Mouse (Mus musculus): ENCODE results near the gene Ino80b. TPM values are rescaled to one million over a fixed set of nuclear protein-coding genes. Genes with fewer than 3 reads are reported as not detected.

Gene Ino80b
- total RNA-seq, 2 experiments from 2014 or later = 15.6 to 15.7 TPM

- no peak for DNase-seq (ENCODE audit: low spot score)
Observed at GRCm38 (mm10) chr6:83118369-83118768, 6.9 kb downstream of the Ino80b start.

- DNase-seq (ENCODE audit: low spot score) = no peak
Observed at GRCm38 (mm10) chr6:83117616-83118015, 7.6 kb downstream of the Ino80b start.

DNA sequence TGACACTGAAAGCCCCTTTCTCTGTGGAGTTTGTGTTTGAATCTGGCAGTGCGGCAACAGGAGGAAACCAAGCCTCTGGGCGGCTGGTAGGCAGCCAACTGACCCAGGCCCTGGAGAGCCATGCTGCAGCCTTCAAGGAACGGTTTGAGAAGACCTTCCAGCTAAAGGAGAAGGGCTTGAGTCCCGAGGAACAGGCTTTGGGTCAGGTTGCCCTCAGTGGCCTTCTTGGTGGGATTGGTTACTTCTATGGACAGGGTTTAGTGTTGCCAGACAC, 8.1 kb downstream of the Ino80b start:
- no peak for DNase-seq (ENCODE audit: low spot score)

DNA sequence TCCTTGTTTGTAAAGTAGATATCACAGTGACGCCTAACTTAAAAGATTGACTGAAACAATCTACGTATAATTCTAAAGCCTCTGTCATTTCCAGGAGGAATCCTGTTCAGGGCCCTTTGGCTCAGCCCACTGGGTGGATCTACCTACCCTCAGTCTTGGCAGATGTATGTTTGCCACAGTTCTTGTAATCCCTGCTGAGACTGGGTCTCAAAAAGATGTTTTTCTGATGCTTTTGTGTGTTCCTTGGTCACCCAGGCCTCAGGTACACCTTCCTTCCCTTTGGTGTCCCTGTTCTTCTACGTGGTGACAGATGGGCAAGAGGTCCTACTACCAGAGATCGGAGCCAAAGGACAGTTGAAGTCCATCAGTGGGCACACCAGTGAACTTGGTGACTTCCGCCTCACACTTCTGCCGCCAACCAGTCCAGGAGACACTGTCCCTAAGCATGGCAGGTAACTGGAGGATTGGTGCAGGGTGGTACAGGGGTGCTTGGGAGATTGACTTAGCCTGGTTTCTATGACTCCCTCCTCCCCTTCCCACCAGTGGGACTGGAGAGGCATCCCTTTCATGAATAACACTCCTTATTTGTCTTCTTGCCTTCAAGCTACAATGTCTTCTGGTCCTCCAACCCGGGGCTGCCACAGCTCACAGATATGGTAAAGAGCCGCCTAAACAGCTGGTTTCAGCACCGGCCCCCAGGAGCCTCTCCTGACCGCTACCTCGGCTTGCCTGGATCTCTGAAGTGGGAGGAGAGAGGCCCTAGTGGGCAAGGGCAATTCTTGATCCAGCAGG, 8.7 kb downstream of the Ino80b start:
- DNase-seq (ENCODE audit: low spot score) = no peak

GRCm38 (mm10) chr6:83115682-83116372, 9.4 kb downstream of the Ino80b start:
- no peak for DNase-seq (ENCODE audit: low spot score)

DNA sequence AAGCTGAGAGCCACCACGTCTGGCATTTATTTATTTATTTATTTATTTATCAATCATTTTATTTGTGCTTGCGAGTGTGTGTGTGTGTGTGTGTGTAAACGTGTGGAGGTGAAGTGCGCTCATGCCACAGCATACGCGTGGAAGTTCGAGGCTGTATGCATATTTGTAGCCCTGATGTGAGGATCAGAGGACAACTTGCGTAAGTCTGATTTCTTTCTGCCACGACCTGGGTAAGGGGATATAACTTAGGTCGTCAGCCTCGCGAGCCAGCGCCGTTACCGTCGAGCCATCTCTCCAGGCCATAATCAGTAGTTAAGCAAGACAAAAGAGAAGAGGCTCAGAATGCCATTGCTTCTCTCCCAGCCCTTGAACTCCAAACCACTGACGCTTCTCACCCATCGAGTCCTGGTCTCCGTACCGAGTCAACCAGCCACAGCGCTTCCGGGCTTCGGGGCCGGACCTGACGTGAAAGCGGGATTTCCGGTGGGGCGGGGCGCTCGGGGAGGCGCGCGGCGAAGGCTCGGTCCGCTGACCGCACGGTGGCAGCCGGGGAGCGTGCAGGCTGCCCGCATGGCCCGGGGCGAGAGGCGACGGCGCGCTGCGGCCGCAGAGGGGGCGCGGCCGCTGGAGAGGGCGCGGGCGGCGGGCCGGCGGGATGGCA, 10.1 kb downstream of the Ino80b start, which contains the start of gene Mogs:
TSS of gene Mogs (plus strand) at position 486 of the 661 bp plus-strand sequence.
- peak; percentile 93 for DNase-seq (ENCODE audit: low spot score)

- DNase-seq (ENCODE audit: low spot score) = no peak
Observed at GRCm38 (mm10) chr6:83111510-83112136, 13.6 kb downstream of the Ino80b start.

DNA sequence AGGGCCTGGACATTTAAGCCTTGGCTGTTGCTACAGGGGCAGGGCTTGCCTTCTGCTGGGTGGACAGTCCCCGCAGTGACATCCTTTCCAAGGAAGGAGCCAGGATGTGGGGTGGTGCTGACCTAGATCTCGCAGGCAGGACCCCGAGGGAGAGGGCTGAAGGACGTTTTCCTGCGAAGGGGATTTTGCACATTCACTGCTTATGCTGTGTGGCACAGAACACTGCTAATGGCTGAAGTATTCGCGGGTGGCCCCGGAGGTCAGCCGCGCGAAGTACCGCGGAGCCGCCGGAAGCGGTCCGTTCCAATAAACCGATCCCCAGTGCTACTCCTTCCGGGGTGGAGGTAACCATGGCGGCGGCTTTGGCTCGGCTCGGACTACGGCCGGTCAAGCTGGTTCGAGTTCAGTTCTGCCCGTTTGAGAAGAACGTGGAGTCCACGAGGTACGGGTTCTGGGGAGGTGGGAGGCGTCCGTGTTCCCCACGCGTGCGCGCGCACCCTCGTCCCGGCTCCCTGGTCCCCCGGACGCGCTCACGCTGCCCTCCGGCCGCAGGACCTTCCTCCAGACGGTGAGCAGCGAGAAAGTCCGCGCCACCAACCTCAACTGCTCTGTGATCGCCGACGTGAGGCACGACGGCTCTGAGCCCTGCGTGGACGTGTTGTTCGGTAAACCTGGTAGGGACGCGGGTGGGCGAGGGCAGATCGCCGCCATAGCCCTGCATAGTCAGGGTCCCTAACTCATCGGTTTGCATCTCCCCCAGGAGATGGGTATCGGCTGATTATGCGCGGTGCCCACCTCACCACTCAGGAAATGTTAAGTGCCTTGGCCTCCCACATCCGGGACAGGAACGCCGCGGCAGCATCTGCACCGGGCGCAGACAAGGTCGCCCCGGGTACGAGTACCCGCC, 16.2 kb downstream of the Ino80b start, which contains the start of gene Mrpl53:
TSS of gene Mrpl53 (plus strand) at position 279 of the 907 bp plus-strand sequence.
- DNase-seq (ENCODE audit: low spot score) = peak; percentile 85

DNA sequence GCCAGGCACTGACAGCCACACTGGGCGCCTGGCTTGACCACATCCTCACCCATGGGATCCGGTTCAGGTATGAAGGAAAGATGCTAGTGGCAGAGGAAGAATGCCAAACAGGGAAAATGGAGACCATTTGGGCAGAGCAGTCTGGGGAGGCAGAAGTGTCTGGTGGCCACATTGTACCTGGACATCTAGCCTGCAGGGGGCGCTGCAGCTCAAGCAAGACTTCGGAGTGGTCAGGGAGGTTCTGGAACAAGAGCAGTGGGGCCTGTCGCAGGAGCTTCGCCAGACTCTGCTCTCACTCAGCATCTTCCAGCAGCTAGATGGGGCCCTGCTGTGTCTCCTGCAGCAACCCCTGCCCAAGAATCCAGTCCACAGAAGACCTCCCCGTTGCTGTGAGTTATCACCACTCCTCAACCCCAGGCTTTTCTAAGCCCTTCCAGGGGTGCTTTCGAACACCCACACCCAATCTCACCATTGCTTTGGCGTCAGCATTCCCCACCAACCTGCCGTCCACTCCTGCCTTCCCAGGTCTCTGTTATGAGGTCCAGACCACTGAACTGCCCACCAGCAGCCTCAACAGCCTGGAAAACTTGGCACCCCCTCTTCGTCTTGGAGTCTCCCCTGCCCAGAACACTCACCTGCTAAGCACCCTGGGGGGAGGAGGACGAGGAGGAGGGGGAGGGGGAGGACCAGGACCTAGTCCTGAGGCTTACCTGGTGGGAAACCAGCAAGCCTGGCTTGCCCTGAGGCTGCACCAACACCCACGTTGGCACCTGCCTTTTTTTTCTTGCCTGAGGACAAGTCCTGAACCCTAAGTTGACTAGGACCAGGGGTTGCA, 17.4 kb downstream of the Ino80b start:
- DNase-seq (ENCODE audit: low spot score) = peak; percentile 75

- no peak for DNase-seq (ENCODE audit: low spot score)
Observed at GRCm38 (mm10) chr6:83104158-83104557, 21.1 kb downstream of the Ino80b start.

DNA sequence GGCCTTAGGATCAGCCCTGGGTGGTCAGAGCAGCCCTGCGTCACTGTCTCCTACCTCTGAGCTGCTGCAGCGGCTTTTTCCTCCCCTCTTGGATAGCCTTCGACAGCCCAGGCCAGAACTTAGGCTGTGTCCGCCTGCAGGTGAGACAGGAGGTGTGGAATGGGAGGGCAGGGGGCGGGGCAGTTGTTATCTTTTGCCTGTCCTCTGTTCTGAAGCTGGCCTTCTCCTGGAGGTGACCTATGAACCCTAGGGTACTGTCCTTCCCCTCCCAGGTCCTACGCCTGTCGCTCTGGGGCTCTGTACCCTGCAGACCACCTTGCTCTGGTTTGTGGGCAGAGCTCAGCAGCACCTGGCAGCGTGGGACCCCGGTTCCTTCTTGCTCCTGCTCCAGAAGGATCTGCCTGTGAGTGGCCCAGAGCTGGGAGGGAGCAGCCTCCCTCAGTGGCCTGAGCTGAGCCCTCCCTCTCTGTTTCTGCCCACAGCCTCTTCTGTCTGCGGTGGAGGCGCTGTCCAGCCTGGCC, 22.0 kb downstream of the Ino80b start:
- no peak for DNase-seq (ENCODE audit: low spot score)

DNA sequence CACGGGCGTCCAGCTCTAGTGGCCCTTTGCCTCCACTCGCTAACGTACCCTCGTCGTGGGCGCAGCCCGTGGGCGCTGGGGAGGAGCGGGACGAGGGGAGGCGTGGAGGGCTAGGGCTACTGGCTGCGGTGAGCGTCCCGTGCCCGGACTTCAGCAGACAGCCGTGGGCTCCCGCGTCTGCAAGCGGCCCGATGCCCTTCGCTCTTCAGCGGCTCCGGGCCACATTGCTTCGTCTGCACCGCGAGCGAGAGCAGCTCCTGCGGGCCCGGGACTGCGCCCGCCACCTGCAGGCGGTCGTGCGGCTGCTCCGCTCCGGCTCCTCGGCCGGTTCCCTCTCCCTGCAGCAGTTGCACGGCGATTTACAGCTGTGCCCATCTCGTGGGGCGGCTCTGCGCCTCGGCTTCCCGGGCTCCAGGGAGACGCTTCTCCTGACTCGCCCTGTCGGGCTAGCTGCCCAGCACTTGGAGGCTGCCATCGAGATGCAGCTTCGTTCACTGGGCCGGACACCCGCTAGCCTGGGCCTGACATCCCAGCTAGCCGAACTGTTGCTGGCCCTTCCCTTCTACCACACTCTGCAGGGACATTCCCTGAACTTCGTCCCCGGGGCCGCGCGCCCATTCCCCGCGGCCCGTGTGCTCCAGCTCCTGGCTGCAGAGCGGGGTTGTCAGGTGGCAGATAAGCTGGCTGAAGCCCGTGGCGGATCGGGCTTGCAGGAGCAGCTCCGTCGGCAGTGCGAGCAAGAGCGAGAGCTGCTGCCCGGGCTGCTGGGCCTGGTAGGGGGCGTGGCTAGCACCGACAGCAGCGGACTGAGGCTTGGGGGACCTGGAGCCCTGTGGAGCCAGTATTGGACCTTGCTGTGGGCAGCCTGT, 23.3 kb downstream of the Ino80b start:
- DNase-seq (ENCODE audit: low spot score) = peak; percentile 53

GRCm38 (mm10) chr6:83101316-83101687, 23.9 kb downstream of the Ino80b start, which contains the start of the genes Ccdc142 and Gm42688:
TSS of gene Ccdc142 (plus strand) at chr6:83101601.
TSS of gene Gm42688 (plus strand) at chr6:83101617.
- DNase-seq (ENCODE audit: low spot score) = peak; percentile 93

DNA sequence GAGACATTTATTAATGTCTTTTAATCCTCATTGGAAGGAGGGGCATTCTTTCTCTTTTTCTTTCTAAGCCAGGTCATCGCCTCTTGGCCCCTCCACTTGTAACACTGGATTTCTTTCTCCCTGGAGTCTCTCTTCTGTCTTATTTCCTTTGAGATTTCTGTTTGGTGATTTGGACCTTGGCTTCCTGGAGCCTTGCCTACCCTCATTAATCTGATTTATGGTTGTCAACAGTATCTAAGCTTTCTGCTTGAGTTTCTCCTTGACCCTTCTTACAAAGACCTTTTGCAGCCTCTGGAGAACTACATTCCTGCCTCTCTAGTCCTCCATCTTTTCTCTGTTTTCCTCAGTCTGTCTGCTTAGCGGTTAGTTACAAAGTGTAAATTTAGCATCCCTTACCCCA, 26.8 kb downstream of the Ino80b start:
- no peak for DNase-seq (ENCODE audit: low spot score)

GRCm38 (mm10) chr6:83095968-83096367, 29.3 kb downstream of the Ino80b start:
- DNase-seq (ENCODE audit: low spot score) = no peak

- no peak for DNase-seq (ENCODE audit: low spot score)
Observed at GRCm38 (mm10) chr6:83092416-83093127, 32.7 kb downstream of the Ino80b start.

- DNase-seq (ENCODE audit: low spot score) = no peak
Observed at GRCm38 (mm10) chr6:83087926-83088260, 37.3 kb downstream of the Ino80b start.
